Mouse (Mus musculus): ENCODE results near the gene Trpc7. TPM values are rescaled to one million over a fixed set of nuclear protein-coding genes. Genes with fewer than 3 reads are reported as not detected.

Trpc7 gene
- total RNA-seq, 1 experiment: not detected

- TF ChIP-seq ZNF384 (IDR thresholded peaks at IDR 0.05; ENCODE audit: low read depth, low read length) (no peak), MAFK (IDR thresholded peaks at IDR 0.05; ENCODE audit: insufficient read depth, low read depth, low read length) (no peak), CHD2 (IDR thresholded peaks at IDR 0.05; ENCODE audit: low read depth, low read length) (no peak), ZC3H11A (IDR thresholded peaks at IDR 0.05; ENCODE audit: borderline replicate concordance, low read depth, low read length) (no peak), HCFC1 (IDR thresholded peaks at IDR 0.05; ENCODE audit: borderline replicate concordance, insufficient read depth, low read length) (no peak)
- Histone ChIP-seq H3K9ac (ENCODE audit: insufficient read depth, low read depth, low read length, poor library complexity, severe bottlenecking) (no peak overlapping the region), H3K9me3 (ENCODE audit: control insufficient read depth, insufficient read depth, low read depth, low read length) (no peaks in the 10 kb centered on the region), H3K27ac (ENCODE audit: insufficient read depth, low read depth, low read length, poor library complexity, severe bottlenecking) (no peak overlapping the region), H3K36me3 (ENCODE audit: control insufficient read depth, insufficient read depth, low read length, poor library complexity, severe bottlenecking) (no peaks in the 10 kb centered on the region), H3K4me1 (ENCODE audit: control insufficient read depth in 2 of 2, insufficient read depth in 2 of 2, low read length in 2 of 2, poor library complexity in 1 of 2) (no peaks in the 10 kb centered on the region), H3K4me3 (ENCODE audit: insufficient read depth in 1 of 2, low read depth in 1 of 2, low read length in 2 of 2, poor library complexity in 1 of 2, severe bottlenecking in 1 of 2) (no peak overlapping the region)
- in situ Hi-C loops (cut with MboI; ENCODE audit: low sequenced_read_pairs in 2 of 2, unreplicated experiment in 2 of 2): no loop called here
- no peak for DNase-seq (ENCODE audit: low read depth, low spot score)
These were observed 146.4 kb downstream of the Trpc7 start for GRCm38 (mm10) chr13:56749377-56749776.

- no peak for DNase-seq (ENCODE audit: low read depth, low spot score)
- no peaks in the 10 kb centered on the region for H3K4me1 ChIP-seq (ENCODE audit: control insufficient read depth in 2 of 2, insufficient read depth in 2 of 2, low read length in 2 of 2, poor library complexity in 1 of 2)
- H3K36me3 ChIP-seq (ENCODE audit: control insufficient read depth, insufficient read depth, low read length, poor library complexity, severe bottlenecking): no peaks in the 10 kb centered on the region
- in situ Hi-C loops (cut with MboI; ENCODE audit: low sequenced_read_pairs in 2 of 2, unreplicated experiment in 2 of 2): no loop called here
- H3K4me3 ChIP-seq (ENCODE audit: insufficient read depth in 1 of 2, low read depth in 1 of 2, low read length in 2 of 2, poor library complexity in 1 of 2, severe bottlenecking in 1 of 2): no peak overlapping the region
- H3K9ac ChIP-seq (ENCODE audit: insufficient read depth, low read depth, low read length, poor library complexity, severe bottlenecking): no peak overlapping the region
- TF ChIP-seq MAFK (IDR thresholded peaks at IDR 0.05; ENCODE audit: insufficient read depth, low read depth, low read length) (no peak), HCFC1 (IDR thresholded peaks at IDR 0.05; ENCODE audit: borderline replicate concordance, insufficient read depth, low read length) (no peak), ZC3H11A (IDR thresholded peaks at IDR 0.05; ENCODE audit: borderline replicate concordance, low read depth, low read length) (no peak), CHD2 (IDR thresholded peaks at IDR 0.05; ENCODE audit: low read depth, low read length) (no peak), ZNF384 (IDR thresholded peaks at IDR 0.05; ENCODE audit: low read depth, low read length) (no peak)
- no peak overlapping the region for H3K27ac ChIP-seq (ENCODE audit: insufficient read depth, low read depth, low read length, poor library complexity, severe bottlenecking)
- no peaks in the 10 kb centered on the region for H3K9me3 ChIP-seq (ENCODE audit: control insufficient read depth, insufficient read depth, low read depth, low read length)
These were observed 148.2 kb downstream of the Trpc7 start for GRCm38 (mm10) chr13:56747554-56747953.

DNA sequence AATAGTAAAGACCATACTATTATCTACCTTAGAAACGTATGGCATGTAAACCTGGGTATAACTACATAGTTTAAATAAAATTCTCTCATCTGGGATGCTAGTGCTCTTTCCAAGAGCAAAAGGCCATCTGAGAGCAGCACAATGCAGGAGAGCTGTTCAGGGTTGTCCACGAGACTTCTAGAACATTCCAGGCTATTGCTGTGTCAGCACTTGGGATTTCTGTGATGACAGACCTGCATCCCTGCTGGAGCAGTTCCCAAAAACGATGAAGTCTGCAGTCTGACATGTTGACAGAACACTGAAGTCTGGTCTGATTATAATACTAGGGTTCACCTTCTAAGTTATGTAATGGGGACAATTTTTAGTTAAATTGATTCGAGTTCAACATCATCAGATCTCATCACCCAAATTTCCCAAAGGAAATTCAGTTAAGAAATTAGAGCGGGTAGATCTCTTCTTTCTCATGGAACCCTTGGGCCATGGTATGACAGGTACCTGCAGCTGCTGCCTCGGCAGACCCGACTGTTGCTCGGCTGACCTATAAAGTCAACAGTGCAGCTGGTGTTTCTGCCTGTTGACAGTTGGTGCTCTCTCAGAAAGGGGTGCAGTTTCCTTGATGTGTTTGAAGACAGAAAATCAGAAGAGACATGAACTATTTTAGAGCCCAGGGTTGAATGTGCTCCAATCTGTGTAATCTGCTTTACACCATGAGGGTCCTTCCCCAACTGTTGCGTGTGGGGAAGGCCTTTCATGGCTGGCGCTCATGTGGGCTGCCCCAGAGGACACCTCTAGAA lies 148.9 kb downstream of the Trpc7 start:
- in situ Hi-C loops (cut with MboI; ENCODE audit: low sequenced_read_pairs in 2 of 2, unreplicated experiment in 2 of 2): no loop called here
- Histone ChIP-seq H3K27ac (ENCODE audit: insufficient read depth, low read depth, low read length, poor library complexity, severe bottlenecking) (no peak overlapping the region), H3K9me3 (ENCODE audit: control insufficient read depth, insufficient read depth, low read depth, low read length) (no peaks in the 10 kb centered on the region)

GRCm38 (mm10) chr13:56742325-56742901 lies 153.4 kb downstream of the Trpc7 start:
- in situ Hi-C loops (cut with MboI; ENCODE audit: low sequenced_read_pairs in 2 of 2, unreplicated experiment in 2 of 2): no loop called here
- Histone ChIP-seq H3K36me3 (ENCODE audit: control insufficient read depth, insufficient read depth, low read length, poor library complexity, severe bottlenecking) (peaks cover 10% of the 10 kb centered on the region), H3K4me3 (ENCODE audit: insufficient read depth in 1 of 2, low read depth in 1 of 2, low read length in 2 of 2, poor library complexity in 1 of 2, severe bottlenecking in 1 of 2) (no peak overlapping the region), H3K4me1 (ENCODE audit: control insufficient read depth in 2 of 2, insufficient read depth in 2 of 2, low read length in 2 of 2, poor library complexity in 1 of 2) (no peaks in the 10 kb centered on the region), H3K27ac (ENCODE audit: insufficient read depth, low read depth, low read length, poor library complexity, severe bottlenecking) (no peak overlapping the region), H3K9ac (ENCODE audit: insufficient read depth, low read depth, low read length, poor library complexity, severe bottlenecking) (no peak overlapping the region), H3K9me3 (ENCODE audit: control insufficient read depth, insufficient read depth, low read depth, low read length) (no peaks in the 10 kb centered on the region)
- no peak for DNase-seq (ENCODE audit: low read depth, low spot score)
- TF ChIP-seq HCFC1 (IDR thresholded peaks at IDR 0.05; ENCODE audit: borderline replicate concordance, insufficient read depth, low read length) (no peak), MAFK (IDR thresholded peaks at IDR 0.05; ENCODE audit: insufficient read depth, low read depth, low read length) (no peak), ZC3H11A (IDR thresholded peaks at IDR 0.05; ENCODE audit: borderline replicate concordance, low read depth, low read length) (no peak), ZNF384 (IDR thresholded peaks at IDR 0.05; ENCODE audit: low read depth, low read length) (no peak), CHD2 (IDR thresholded peaks at IDR 0.05; ENCODE audit: low read depth, low read length) (no peak)

More for the DNA sequence above, 148.9 kb downstream of the Trpc7 start:
- DNase-seq (ENCODE audit: low read depth, low spot score): no peak
- H3K4me1 ChIP-seq (ENCODE audit: control insufficient read depth in 2 of 2, insufficient read depth in 2 of 2, low read length in 2 of 2, poor library complexity in 1 of 2): no peaks in the 10 kb centered on the region
- peaks cover under 1% of the 10 kb centered on the region; the same call in 1 of the 2 replicates for H3K36me3 ChIP-seq (ENCODE audit: control insufficient read depth, insufficient read depth, low read length, poor library complexity, severe bottlenecking)
- no peak overlapping the region for H3K4me3 ChIP-seq (ENCODE audit: insufficient read depth in 1 of 2, low read depth in 1 of 2, low read length in 2 of 2, poor library complexity in 1 of 2, severe bottlenecking in 1 of 2)
- H3K9ac ChIP-seq (ENCODE audit: insufficient read depth, low read depth, low read length, poor library complexity, severe bottlenecking): no peak overlapping the region
- TF ChIP-seq MAFK (IDR thresholded peaks at IDR 0.05; ENCODE audit: insufficient read depth, low read depth, low read length) (peak; percentile 63), ZNF384 (IDR thresholded peaks at IDR 0.05; ENCODE audit: low read depth, low read length) (no peak)

All from ES-E14 (cell line).